Mouse (Mus musculus): ENCODE results near the gene Iqcf1. TPM values are rescaled to one million over a fixed set of nuclear protein-coding genes. Genes with fewer than 3 reads are reported as not detected.

Gene Iqcf1
- not detected in 2 replicates for polyA plus RNA-seq (2015; fragmentation: Nextera tagmentation; extraction: Ambion mirVana)

GRCm38 (mm10) chr9:106499667-106500066 lies at the start of gene Iqcf1:
Gene Iqcf1, plus strand, starts transcription at chr9:106499967.
- Histone ChIP-seq H3K4me1 (replicated peaks; ENCODE audit: control insufficient read depth, insufficient read depth, low read length) (no peaks in the 10 kb centered on the region), H3K27me3 (replicated peaks; ENCODE audit: control insufficient read depth, insufficient read depth, low read length) (no peaks in the 10 kb centered on the region), H3K9me3 (ENCODE audit: control insufficient read depth) (no peaks in the 10 kb centered on the region), H3K4me3 (ENCODE audit: low read depth, low read length) (no peak within 1 kb of the TSS), H3K4me2 (replicated peaks; ENCODE audit: low read depth) (no peak within 1 kb of the TSS), H3K36me3 (ENCODE audit: control insufficient read depth, insufficient read depth) (no peaks in the 10 kb centered on the region), H3K27ac (ENCODE audit: low read depth, low read length) (no peak within 1 kb of the TSS), H3K9ac (ENCODE audit: low read depth, low read length) (no peak within 1 kb of the TSS)
- TF ChIP-seq CTCF (IDR thresholded peaks at IDR 0.05; ENCODE audit: low read depth) = no peak
- no peak for ATAC-seq
- WGBS = 90% methylated on average over 6 of the region's 6 CpGs

GRCm38 (mm10) chr9:106450661-106451060 lies 49.1 kb upstream of the Iqcf1 start:
- Histone ChIP-seq H3K36me3 (ENCODE audit: control insufficient read depth, insufficient read depth) (no peaks in the 10 kb centered on the region), H3K4me3 (ENCODE audit: low read depth, low read length) (no peak overlapping the region), H3K4me1 (replicated peaks; ENCODE audit: control insufficient read depth, insufficient read depth, low read length) (peaks cover 12% of the 10 kb centered on the region), H3K27me3 (replicated peaks; ENCODE audit: control insufficient read depth, insufficient read depth, low read length) (no peaks in the 10 kb centered on the region), H3K9ac (ENCODE audit: low read depth, low read length) (no peak overlapping the region), H3K27ac (ENCODE audit: low read depth, low read length) (no peak overlapping the region), H3K4me2 (replicated peaks; ENCODE audit: low read depth) (no peak overlapping the region), H3K9me3 (ENCODE audit: control insufficient read depth) (no peaks in the 10 kb centered on the region)
- TF ChIP-seq CTCF (IDR thresholded peaks at IDR 0.05; ENCODE audit: low read depth) = no peak
- ATAC-seq = no peak
- 16% methylated on average over 9 of the region's 9 CpGs for WGBS

- H3K9ac ChIP-seq (ENCODE audit: low read depth, low read length) = no peak overlapping the region
- H3K4me2 ChIP-seq (replicated peaks; ENCODE audit: low read depth) = no peak overlapping the region
- no peaks in the 10 kb centered on the region for H3K9me3 ChIP-seq (ENCODE audit: control insufficient read depth)
- H3K4me1 ChIP-seq (replicated peaks; ENCODE audit: control insufficient read depth, insufficient read depth, low read length) = peaks cover 12% of the 10 kb centered on the region
- no peak overlapping the region for H3K4me3 ChIP-seq (ENCODE audit: low read depth, low read length)
- no peak overlapping the region for H3K27ac ChIP-seq (ENCODE audit: low read depth, low read length)
- no peaks in the 10 kb centered on the region for H3K36me3 ChIP-seq (ENCODE audit: control insufficient read depth, insufficient read depth)
- WGBS = 74% methylated on average over 11 of the region's 11 CpGs
- TF ChIP-seq CTCF (IDR thresholded peaks at IDR 0.05; ENCODE audit: low read depth) = no peak
- ATAC-seq = no peak
- no peaks in the 10 kb centered on the region for H3K27me3 ChIP-seq (replicated peaks; ENCODE audit: control insufficient read depth, insufficient read depth, low read length)
Observed at GRCm38 (mm10) chr9:106451298-106451697, 48.5 kb upstream of the Iqcf1 start.

- ATAC-seq = no peak
- Histone ChIP-seq H3K27ac (ENCODE audit: low read depth, low read length) (no peak overlapping the region), H3K4me1 (replicated peaks; ENCODE audit: control insufficient read depth, insufficient read depth, low read length) (peaks cover 12% of the 10 kb centered on the region), H3K4me2 (replicated peaks; ENCODE audit: low read depth) (no peak overlapping the region), H3K9ac (ENCODE audit: low read depth, low read length) (no peak overlapping the region), H3K27me3 (replicated peaks; ENCODE audit: control insufficient read depth, insufficient read depth, low read length) (no peaks in the 10 kb centered on the region), H3K9me3 (ENCODE audit: control insufficient read depth) (no peaks in the 10 kb centered on the region), H3K4me3 (ENCODE audit: low read depth, low read length) (no peak overlapping the region), H3K36me3 (ENCODE audit: control insufficient read depth, insufficient read depth) (no peaks in the 10 kb centered on the region)
- TF ChIP-seq CTCF (IDR thresholded peaks at IDR 0.05; ENCODE audit: low read depth) = no peak
- WGBS = 53% methylated on average over 2 of the region's 2 CpGs
Observed at GRCm38 (mm10) chr9:106451899-106452298, 47.9 kb upstream of the Iqcf1 start.

GRCm38 (mm10) chr9:106452351-106452750 lies 47.4 kb upstream of the Iqcf1 start:
- ATAC-seq = no peak

GRCm38 (mm10) chr9:106452821-106453220 lies 46.9 kb upstream of the Iqcf1 start:
- Histone ChIP-seq H3K9me3 (ENCODE audit: control insufficient read depth) (no peaks in the 10 kb centered on the region), H3K4me1 (replicated peaks; ENCODE audit: control insufficient read depth, insufficient read depth, low read length) (peaks cover 10% of the 10 kb centered on the region), H3K4me3 (ENCODE audit: low read depth, low read length) (peak overlapping the region; percentile 51), H3K36me3 (ENCODE audit: control insufficient read depth, insufficient read depth) (no peaks in the 10 kb centered on the region), H3K27ac (ENCODE audit: low read depth, low read length) (no peak overlapping the region), H3K27me3 (replicated peaks; ENCODE audit: control insufficient read depth, insufficient read depth, low read length) (no peaks in the 10 kb centered on the region), H3K4me2 (replicated peaks; ENCODE audit: low read depth) (peak overlapping the region; percentile 91), H3K9ac (ENCODE audit: low read depth, low read length) (peak overlapping the region; percentile 53; the same call in 1 of the 2 replicates)
- TF ChIP-seq CTCF (IDR thresholded peaks at IDR 0.05; ENCODE audit: low read depth) = no peak
- ATAC-seq = no peak
- WGBS = 16% methylated on average over 7 of the region's 7 CpGs

More at GRCm38 (mm10) chr9:106452351-106452750, 47.4 kb upstream of the Iqcf1 start:
- Histone ChIP-seq H3K36me3 (ENCODE audit: control insufficient read depth, insufficient read depth) (no peaks in the 10 kb centered on the region), H3K27me3 (replicated peaks; ENCODE audit: control insufficient read depth, insufficient read depth, low read length) (no peaks in the 10 kb centered on the region), H3K4me3 (ENCODE audit: low read depth, low read length) (no peak overlapping the region), H3K4me2 (replicated peaks; ENCODE audit: low read depth) (no peak overlapping the region), H3K27ac (ENCODE audit: low read depth, low read length) (no peak overlapping the region), H3K9ac (ENCODE audit: low read depth, low read length) (no peak overlapping the region), H3K9me3 (ENCODE audit: control insufficient read depth) (no peaks in the 10 kb centered on the region), H3K4me1 (replicated peaks; ENCODE audit: control insufficient read depth, insufficient read depth, low read length) (peaks cover 12% of the 10 kb centered on the region)
- no peak for TF ChIP-seq CTCF (IDR thresholded peaks at IDR 0.05; ENCODE audit: low read depth)
- WGBS = 65% methylated on average over 6 of the region's 6 CpGs

Data from intestine, postnatal 0 days (tissue).